Mouse (Mus musculus) heart, embryonic 15.5 days (tissue): ENCODE measurements around the gene Zfp324. TPM values are rescaled to one million over a fixed set of nuclear protein-coding genes. Genes with fewer than 3 reads are reported as not detected.

Experiments
- ATAC-seq: fragments of 200-750 bp; cut with Nextera tagmentation; replicated peaks from 2 replicates; pipeline ENCODE4 v1.8.0; 2017; ENCODE audit warnings: low read depth, moderate TSS enrichment; ENCODE audit not compliant: insufficient number of reproducible peaks, insufficient read depth, low FRiP score
- H3K27ac ChIP-seq: fragments of 300-500 bp; sonication (generic); 2 replicates; pipeline ENCODE4 v1.5.1; 2015; ENCODE audit warnings: mild to moderate bottlenecking, inconsistent platforms
- H3K27me3 ChIP-seq: fragments of 300-500 bp; sonication (generic); 2 replicates; pipeline ENCODE4 v1.6.1; 2015; ENCODE audit warnings: inconsistent platforms
- H3K36me3 ChIP-seq: fragments of 300-500 bp; sonication (generic); 2 replicates; pipeline ENCODE4 v1.6.1; 2015; ENCODE audit warnings: mild to moderate bottlenecking, inconsistent platforms
- H3K4me1 ChIP-seq: fragments of 300-500 bp; sonication (generic); replicated peaks from 2 replicates; pipeline ENCODE4 v1.6.1; 2015; ENCODE audit warnings: inconsistent platforms
- H3K4me2 ChIP-seq: fragments of 300-500 bp; sonication (generic); 2 replicates; pipeline ENCODE4 v1.6.1; 2015; ENCODE audit warnings: inconsistent platforms, mild to moderate bottlenecking, moderate library complexity
- H3K4me3 ChIP-seq: fragments of 300-500 bp; sonication (generic); 2 replicates; pipeline ENCODE4 v1.5.1; 2015; ENCODE audit warnings: mild to moderate bottlenecking, inconsistent platforms
- H3K9ac ChIP-seq: fragments of 300-500 bp; sonication (generic); 2 replicates; pipeline ENCODE4 v1.6.1; 2015; ENCODE audit warnings: mild to moderate bottlenecking, inconsistent platforms
- H3K9me3 ChIP-seq: fragments of 300-500 bp; sonication (generic); replicated peaks from 2 replicates; pipeline ENCODE4 v1.6.1; 2016; ENCODE audit warnings: inconsistent platforms
- WGBS: fragments of 180-500 bp; shearing (Covaris S2); methylation state at CpG from one replicate; pipeline ENCODE4 v1.1.7; 2015; ENCODE audit warnings: mixed read lengths; 5-methylcytosine and 5-hydroxymethylcytosine counted together
- polyA plus RNA-seq: library from polyadenylated mRNA; unstranded; fragments of >200 nt; fragmentation: Nextera tagmentation; extraction: Ambion mirVana; gene quantifications from 2 replicates; pipeline ENCODE4 v1.2.1, GENCODE M21; 2015

The Zfp324 gene
- polyA plus RNA-seq, 1 experiment from 2014 or later, result 5.2 TPM

- ATAC-seq, result no peak
These were observed 5.3 kb downstream of the Zfp324 start for GRCm38 (mm10) chr7:12970906-12971305.

GRCm38 (mm10) chr7:12977682-12978389 is 12.2 kb downstream of the Zfp324 start, which contains the start of gene Zfp446:
Zfp446 (plus strand) TSS chr7:12977848.
- H3K36me3 ChIP-seq, result no peaks in the 10 kb centered on the region
- no peaks in the 10 kb centered on the region for H3K9me3 ChIP-seq
- H3K9ac ChIP-seq, result peak within 1 kb of the TSS; percentile 67
- H3K4me2 ChIP-seq, result peak within 1 kb of the TSS; percentile 85
- peak; percentile 99 for ATAC-seq
- H3K27ac ChIP-seq, result peak within 1 kb of the TSS; percentile 98
- WGBS, result under 1% methylated on average over 49 of the region's 49 CpGs
- peak within 1 kb of the TSS; percentile 79 for H3K4me3 ChIP-seq
- peaks cover 20% of the 10 kb centered on the region for H3K4me1 ChIP-seq
- H3K27me3 ChIP-seq, result no peaks in the 10 kb centered on the region

More at GRCm38 (mm10) chr7:12970906-12971305, 5.3 kb downstream of the Zfp324 start:
- H3K9me3 ChIP-seq, result no peaks in the 10 kb centered on the region
- H3K4me1 ChIP-seq, result peaks cover 10% of the 10 kb centered on the region
- no peak overlapping the region for H3K27ac ChIP-seq
- no peaks in the 10 kb centered on the region for H3K27me3 ChIP-seq
- H3K4me2 ChIP-seq, result no peak overlapping the region
- peaks cover 39% of the 10 kb centered on the region for H3K36me3 ChIP-seq
- no peak overlapping the region for H3K4me3 ChIP-seq
- WGBS, result 92% methylated on average over 25 of the region's 25 CpGs
- no peak overlapping the region for H3K9ac ChIP-seq

GRCm38 (mm10) chr7:12978931-12979722 is 13.5 kb downstream of the Zfp324 start:
- H3K27ac ChIP-seq, result peak overlapping the region; percentile 98
- H3K9me3 ChIP-seq, result no peaks in the 10 kb centered on the region
- 76% methylated on average over 18 of the region's 18 CpGs for WGBS
- no peaks in the 10 kb centered on the region for H3K36me3 ChIP-seq
- no peak overlapping the region for H3K4me3 ChIP-seq
- no peak overlapping the region for H3K9ac ChIP-seq
- peaks cover 20% of the 10 kb centered on the region for H3K4me1 ChIP-seq
- peak overlapping the region; percentile 85 for H3K4me2 ChIP-seq
- no peak for ATAC-seq
- H3K27me3 ChIP-seq, result no peaks in the 10 kb centered on the region

- Histone ChIP-seq H3K4me1 (peaks cover 20% of the 10 kb centered on the region), H3K4me3 (no peak overlapping the region), H3K9me3 (no peaks in the 10 kb centered on the region), H3K4me2 (no peak overlapping the region), H3K27me3 (no peaks in the 10 kb centered on the region), H3K9ac (no peak overlapping the region), H3K27ac (no peak overlapping the region), H3K36me3 (no peaks in the 10 kb centered on the region)
- ATAC-seq, result no peak
- WGBS, result 67% methylated on average over 6 of the region's 6 CpGs
These were observed 14.1 kb downstream of the Zfp324 start for GRCm38 (mm10) chr7:12979776-12980175.

- no peaks in the 10 kb centered on the region for H3K9me3 ChIP-seq
- no peak for ATAC-seq
- H3K4me2 ChIP-seq, result no peak overlapping the region
- H3K4me1 ChIP-seq, result peaks cover 20% of the 10 kb centered on the region
- H3K27me3 ChIP-seq, result no peaks in the 10 kb centered on the region
- 84% methylated on average over 7 of the region's 7 CpGs for WGBS
- H3K36me3 ChIP-seq, result no peaks in the 10 kb centered on the region
- no peak overlapping the region for H3K9ac ChIP-seq
- no peak overlapping the region for H3K4me3 ChIP-seq
- no peak overlapping the region for H3K27ac ChIP-seq
These were observed 14.7 kb downstream of the Zfp324 start for GRCm38 (mm10) chr7:12980291-12980690.

GRCm38 (mm10) chr7:12985724-12986123 is 20.1 kb downstream of the Zfp324 start:
- 63% methylated on average over 1 of the region's 1 CpGs for WGBS
- H3K36me3 ChIP-seq, result no peaks in the 10 kb centered on the region

DNA sequence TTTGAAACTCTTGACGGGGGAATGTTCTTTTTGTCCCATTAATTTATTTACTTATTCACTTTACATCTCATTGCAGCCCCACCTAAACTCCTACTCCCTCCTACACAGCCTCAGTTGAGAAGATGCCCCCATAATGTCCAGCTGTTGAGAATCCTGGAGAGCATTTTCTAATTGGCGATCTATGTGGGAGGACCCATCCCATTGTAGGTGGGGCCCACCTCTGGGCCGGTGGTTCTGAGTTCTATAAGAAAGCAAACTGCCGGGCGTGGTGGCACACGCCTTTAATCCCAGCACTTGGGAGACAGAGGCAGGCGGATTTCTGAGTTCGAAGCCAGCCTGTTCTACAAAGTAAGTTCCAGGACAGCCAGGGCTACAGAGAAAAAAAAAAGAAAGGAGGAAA is 21.3 kb downstream of the Zfp324 start:
- Histone ChIP-seq H3K4me1 (no peaks in the 10 kb centered on the region), H3K27me3 (0 out of 2 replicates have a peak, but pooled peaks cover 6% of the 10 kb centered on the region), H3K9me3 (no peaks in the 10 kb centered on the region), H3K4me3 (no peak overlapping the region), H3K36me3 (no peaks in the 10 kb centered on the region), H3K4me2 (no peak overlapping the region), H3K9ac (no peak overlapping the region), H3K27ac (no peak overlapping the region)
- 81% methylated on average over 8 of the region's 8 CpGs for WGBS
- no peak for ATAC-seq

More at GRCm38 (mm10) chr7:12985724-12986123, 20.1 kb downstream of the Zfp324 start:
- Histone ChIP-seq H3K27ac (no peak overlapping the region), H3K4me1 (no peaks in the 10 kb centered on the region), H3K9ac (no peak overlapping the region), H3K4me3 (no peak overlapping the region), H3K4me2 (no peak overlapping the region), H3K9me3 (no peaks in the 10 kb centered on the region), H3K27me3 (no peaks in the 10 kb centered on the region)
- no peak for ATAC-seq

DNA sequence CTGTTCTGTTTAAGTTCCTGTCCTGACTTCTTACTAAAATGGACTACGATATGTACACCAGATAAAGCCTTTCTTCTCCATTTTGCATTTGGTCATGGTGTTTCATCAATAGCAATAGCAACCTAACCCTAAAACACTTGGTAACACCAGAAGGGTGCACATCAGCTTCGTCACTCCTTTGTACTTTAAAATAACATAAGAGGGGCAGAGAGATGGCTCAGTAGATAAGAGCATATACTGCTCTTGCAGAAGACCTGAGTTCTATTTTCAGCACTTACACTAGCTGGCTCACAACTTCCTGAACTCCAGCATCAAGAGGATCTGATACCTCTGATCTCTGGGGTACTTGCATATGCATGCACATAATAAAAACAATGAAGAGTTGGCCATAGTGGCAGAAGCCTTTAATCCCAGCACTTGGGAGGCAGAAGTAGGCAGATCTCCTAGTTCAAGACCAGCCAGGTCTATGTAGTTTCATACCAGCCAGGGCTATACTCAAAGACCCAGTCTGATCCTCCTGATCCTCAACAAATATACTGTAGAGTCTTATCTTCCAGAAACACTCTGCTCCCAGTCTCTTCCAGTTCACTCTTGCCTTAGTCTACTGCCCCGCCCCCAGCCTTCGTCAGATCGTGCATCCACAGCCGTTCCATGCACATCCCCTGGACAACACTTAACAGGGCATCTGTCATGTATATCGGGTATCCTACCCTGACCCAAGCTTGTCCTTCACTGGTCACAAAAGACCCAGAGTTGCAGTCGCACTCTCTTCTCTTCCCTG is 22.0 kb downstream of the Zfp324 start:
- Histone ChIP-seq H3K4me1 (no peaks in the 10 kb centered on the region), H3K4me2 (no peak overlapping the region), H3K9ac (no peak overlapping the region), H3K27ac (no peak overlapping the region), H3K4me3 (no peak overlapping the region), H3K36me3 (no peaks in the 10 kb centered on the region), H3K27me3 (0 out of 2 replicates have a peak, but pooled peaks cover 6% of the 10 kb centered on the region), H3K9me3 (no peaks in the 10 kb centered on the region)
- no peak for ATAC-seq
- 76% methylated on average over 8 of the region's 8 CpGs for WGBS

DNA sequence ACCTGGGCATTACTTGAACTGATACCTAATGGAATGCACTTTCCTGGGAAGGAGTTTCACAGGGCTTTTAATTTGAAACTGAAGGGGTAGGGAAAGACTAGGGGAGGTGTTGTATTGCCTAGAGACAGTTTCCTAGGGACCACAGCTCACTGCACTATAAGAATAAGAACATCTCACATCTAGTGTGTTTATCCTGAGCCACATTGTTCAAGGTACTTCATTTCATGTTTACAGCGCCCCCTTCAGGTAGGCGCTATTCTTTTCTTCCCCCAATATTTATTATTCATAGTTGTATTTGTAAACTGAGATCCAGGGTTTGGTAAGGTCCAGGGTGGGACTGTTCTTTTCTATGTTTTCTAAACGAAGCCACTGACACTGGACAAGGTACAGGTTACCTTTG is 26.6 kb downstream of the Zfp324 start:
- Histone ChIP-seq H3K27me3 (0 out of 2 replicates have a peak, but pooled peaks cover 6% of the 10 kb centered on the region), H3K4me1 (no peaks in the 10 kb centered on the region), H3K27ac (no peak overlapping the region), H3K4me2 (no peak overlapping the region), H3K9ac (no peak overlapping the region), H3K36me3 (no peaks in the 10 kb centered on the region), H3K9me3 (no peaks in the 10 kb centered on the region), H3K4me3 (no peak overlapping the region)
- 2% methylated on average over 3 of the region's 3 CpGs for WGBS
- ATAC-seq, result no peak

DNA sequence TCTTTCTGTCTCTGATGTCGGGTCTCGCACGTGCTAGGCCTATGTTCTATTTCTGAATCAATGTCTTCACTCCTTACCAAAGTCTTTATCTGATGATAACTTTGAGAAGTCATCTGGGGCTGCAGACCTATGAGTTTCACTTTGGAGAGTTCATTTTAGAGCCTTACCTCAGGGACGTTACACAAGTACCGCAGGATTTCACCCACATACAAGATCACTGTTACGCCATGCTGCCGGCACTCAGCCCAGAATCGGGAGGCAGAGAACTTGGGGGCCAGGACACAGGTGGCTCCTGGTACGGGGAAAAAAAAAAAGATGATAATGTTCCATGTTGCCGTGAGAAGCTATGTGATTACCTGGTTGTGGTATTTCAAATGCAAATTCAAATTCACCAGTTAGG is 27.5 kb downstream of the Zfp324 start:
- ATAC-seq, result no peak
- H3K9ac ChIP-seq, result no peak overlapping the region

DNA sequence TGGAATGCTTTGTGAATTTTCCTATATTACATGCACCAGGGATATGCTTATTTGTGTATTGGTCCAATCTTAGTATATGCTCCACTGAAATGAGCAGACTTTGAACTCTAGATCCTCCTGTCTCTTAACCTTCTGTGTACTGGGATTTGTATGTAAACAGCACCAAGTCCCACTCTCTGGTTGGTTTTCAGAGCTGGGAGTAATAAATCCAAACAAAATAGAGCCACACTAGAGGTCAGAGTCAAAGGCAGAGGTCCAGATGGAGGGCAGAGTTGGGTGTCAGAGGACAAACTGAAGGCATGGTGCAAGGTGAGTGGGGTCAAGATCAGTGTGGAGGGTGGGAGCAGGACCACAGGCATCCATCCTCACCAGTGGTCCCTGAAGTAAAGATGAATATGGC is 30.2 kb downstream of the Zfp324 start:
- Histone ChIP-seq H3K4me3 (no peak overlapping the region), H3K9me3 (no peaks in the 10 kb centered on the region), H3K27me3 (0 out of 2 replicates have a peak, but pooled peaks cover 5% of the 10 kb centered on the region), H3K9ac (no peak overlapping the region), H3K27ac (no peak overlapping the region), H3K4me1 (no peaks in the 10 kb centered on the region), H3K4me2 (no peak overlapping the region), H3K36me3 (no peaks in the 10 kb centered on the region)
- ATAC-seq, result no peak

More for the DNA sequence above, 27.5 kb downstream of the Zfp324 start:
- H3K4me1 ChIP-seq, result no peaks in the 10 kb centered on the region
- H3K27ac ChIP-seq, result no peak overlapping the region
- no peak overlapping the region for H3K4me2 ChIP-seq
- no peak overlapping the region for H3K4me3 ChIP-seq
- 80% methylated on average over 10 of the region's 10 CpGs for WGBS
- H3K36me3 ChIP-seq, result no peaks in the 10 kb centered on the region
- no peaks in the 10 kb centered on the region for H3K9me3 ChIP-seq
- H3K27me3 ChIP-seq, result 0 out of 2 replicates have a peak, but pooled peaks cover 6% of the 10 kb centered on the region
